Mouse (Mus musculus) neural tube, embryonic 14.5 days (tissue): Measurements from ENCODE around the gene Naxd. TPM values are rescaled to one million over a fixed set of nuclear protein-coding genes. Genes with fewer than 3 reads are reported as not detected.

Experiments
- ATAC-seq: fragments of 200-750 bp; cut with Nextera tagmentation; 2 replicates; pipeline ENCODE4 v1.8.0; 2017; ENCODE audit warnings: low read depth, mild to moderate bottlenecking, moderate TSS enrichment, moderate library complexity
- H3K27ac ChIP-seq: fragments of 300-500 bp; sonication (generic); 2 replicates; pipeline ENCODE4 v1.5.1; 2014; ENCODE audit warnings: low read depth, mild to moderate bottlenecking, control low read depth, low read length, moderate library complexity, mixed read lengths
- H3K27me3 ChIP-seq: fragments of 300-500 bp; sonication (generic); 2 replicates; pipeline ENCODE4 v1.6.1; 2014; ENCODE audit warnings: low read length; ENCODE audit not compliant: control insufficient read depth, insufficient read depth
- H3K36me3 ChIP-seq: fragments of 300-500 bp; sonication (generic); 2 replicates; pipeline ENCODE4 v1.6.1; 2014; ENCODE audit warnings: low read length, mixed read lengths; ENCODE audit not compliant: control insufficient read depth, insufficient read depth
- H3K4me1 ChIP-seq: fragments of 300-500 bp; sonication (generic); 2 replicates; pipeline ENCODE4 v1.6.1; 2014; ENCODE audit warnings: low read length; ENCODE audit not compliant: control insufficient read depth, insufficient read depth
- H3K4me2 ChIP-seq: fragments of 300-500 bp; sonication (generic); 2 replicates; pipeline ENCODE4 v1.6.1; 2014; ENCODE audit warnings: mild to moderate bottlenecking, low read depth, low read length, control low read depth
- H3K4me3 ChIP-seq: fragments of 300-500 bp; sonication (generic); 2 replicates; pipeline ENCODE4 v1.5.1; 2014; ENCODE audit warnings: low read depth, low read length, control low read depth, mixed read lengths
- H3K9ac ChIP-seq: fragments of 300-500 bp; sonication (generic); replicated peaks from 2 replicates; pipeline ENCODE4 v1.6.1; 2014; ENCODE audit warnings: low read depth, mild to moderate bottlenecking, control low read depth, low read length, mixed read lengths
- H3K9me3 ChIP-seq: fragments of 300-500 bp; sonication (generic); 2 replicates; pipeline ENCODE4 v1.6.1; 2016; ENCODE audit warnings: low read length; ENCODE audit not compliant: control insufficient read depth
- WGBS: fragments of 180-500 bp; shearing (Covaris S2); extraction: QIAGEN DNeasy Blood & Tissue Kit; methylation state at CpG from one replicate; pipeline ENCODE4 v1.1.7; 2014; 5-methylcytosine and 5-hydroxymethylcytosine counted together
- polyA plus RNA-seq: library from polyadenylated mRNA; unstranded; fragments of >200 nt; fragmentation: Nextera tagmentation; extraction: Ambion mirVana; gene quantifications from 2 replicates; pipeline ENCODE4 v1.2.1, GENCODE M21; 2014

The Naxd gene
- polyA plus RNA-seq, result 142 and 150 TPM in 2 replicates

DNA sequence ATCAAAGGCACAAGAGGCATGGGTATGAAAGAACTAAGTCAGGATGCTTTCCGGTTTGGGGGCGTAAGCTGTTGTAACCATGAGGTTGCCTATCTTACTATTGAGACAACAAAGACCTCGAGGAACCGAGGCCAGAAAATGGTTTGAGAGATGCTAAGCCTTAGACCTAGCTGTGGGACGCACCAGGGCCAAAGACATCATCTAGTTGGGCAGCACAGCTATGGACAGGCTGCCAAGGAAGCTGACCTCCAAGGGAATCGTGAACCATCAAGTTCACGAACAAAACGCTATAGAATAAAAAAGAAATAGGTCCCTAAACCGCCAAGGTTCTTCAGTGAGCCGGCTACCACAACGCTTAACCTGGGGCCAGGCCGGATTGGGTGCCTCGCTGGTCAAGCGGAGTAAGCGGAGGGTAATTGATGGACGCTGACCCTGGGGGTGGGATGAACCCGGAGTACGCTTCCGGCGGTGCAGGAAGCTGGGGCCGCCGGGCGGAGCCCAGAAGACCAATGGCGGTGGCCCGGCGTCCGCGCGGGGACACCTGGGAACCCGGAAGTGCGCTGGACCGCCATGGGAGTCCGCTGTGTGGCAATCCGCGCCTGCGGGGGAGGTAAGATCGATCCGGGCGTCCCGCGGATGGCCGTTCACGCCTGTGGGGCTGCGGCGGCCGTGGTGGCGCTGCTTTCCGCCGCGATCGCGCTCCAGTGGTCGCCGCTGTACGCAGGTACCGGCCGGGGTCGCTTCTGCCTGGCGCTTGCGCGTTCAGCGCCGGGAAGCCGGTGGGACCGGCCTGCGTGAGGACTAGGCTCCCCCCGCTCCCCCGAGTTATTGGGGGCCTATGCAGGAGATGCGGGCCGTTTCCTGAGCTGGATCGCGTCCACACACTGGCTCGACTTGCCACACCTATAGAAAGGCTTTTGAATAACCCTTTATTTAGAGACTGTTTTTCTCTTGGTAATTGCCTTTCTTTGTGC lies at the start of gene Naxd:
TSS of gene Naxd (plus strand) at position 490 of the 974 bp plus-strand sequence.
- peaks cover 5% of the 10 kb centered on the region for H3K4me1 ChIP-seq
- no peaks in the 10 kb centered on the region for H3K9me3 ChIP-seq
- H3K4me3 ChIP-seq, result peak within 1 kb of the TSS; percentile 84
- peak within 1 kb of the TSS; percentile 63 for H3K4me2 ChIP-seq
- H3K9ac ChIP-seq, result peak within 1 kb of the TSS; percentile 84
- peak; percentile 98 for ATAC-seq
- H3K27me3 ChIP-seq, result no peaks in the 10 kb centered on the region
- WGBS, result 4% methylated on average over 72 of the region's 73 CpGs
- peak within 1 kb of the TSS; percentile 88 for H3K27ac ChIP-seq
- H3K36me3 ChIP-seq, result no peaks in the 10 kb centered on the region

GRCm38 (mm10) chr8:11447910-11448570 lies 49.3 kb upstream of the Naxd start:
- Histone ChIP-seq H3K9ac (no peak overlapping the region), H3K9me3 (no peaks in the 10 kb centered on the region), H3K27ac (no peak overlapping the region), H3K4me1 (no peaks in the 10 kb centered on the region), H3K4me3 (no peak overlapping the region), H3K4me2 (no peak overlapping the region), H3K36me3 (no peaks in the 10 kb centered on the region), H3K27me3 (no peaks in the 10 kb centered on the region)
- ATAC-seq, result no peak
- 95% methylated on average over 23 of the region's 23 CpGs for WGBS

DNA sequence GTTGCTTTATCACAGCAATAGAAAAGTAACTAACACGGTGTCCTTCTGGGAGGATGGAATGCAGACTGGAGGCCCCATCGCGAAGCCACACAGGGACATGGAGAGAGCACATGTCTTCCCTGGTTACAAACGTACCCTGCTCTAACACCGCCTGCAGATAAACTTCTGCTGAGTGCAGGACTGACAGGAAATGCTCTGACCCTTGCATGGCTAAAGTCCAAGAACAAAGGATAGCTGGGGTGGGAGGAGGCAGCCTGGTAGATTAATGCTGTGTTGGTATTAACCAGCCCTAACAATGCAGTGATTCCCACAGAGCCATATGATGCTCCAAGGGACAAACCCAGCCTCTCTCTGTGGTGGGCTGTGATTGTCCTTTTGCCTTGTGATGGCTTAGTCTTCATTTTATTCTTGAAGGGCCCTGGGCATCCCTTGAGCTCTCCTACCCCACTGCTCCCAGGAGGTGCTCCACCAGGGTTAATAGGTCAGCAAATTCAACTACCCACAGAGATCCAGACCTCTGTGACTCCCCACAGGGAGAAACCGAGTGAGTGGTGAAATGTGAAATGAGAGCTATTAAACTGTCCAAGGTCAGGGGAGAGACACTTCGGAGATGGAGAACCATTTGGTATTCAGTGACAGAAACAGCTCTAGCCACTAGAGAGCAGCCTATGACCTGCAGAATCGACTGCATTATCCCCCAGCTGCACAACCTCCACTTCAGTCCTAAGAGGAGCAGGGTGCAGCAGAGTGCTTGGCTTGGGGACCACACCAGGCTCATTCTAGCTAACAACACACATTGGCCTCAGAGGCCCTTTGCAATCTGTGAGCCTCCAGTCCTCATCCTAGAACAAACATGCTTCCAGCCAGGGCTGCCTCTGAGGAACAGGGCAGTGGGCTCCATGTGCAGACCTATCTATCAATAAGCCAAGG lies 46.9 kb upstream of the Naxd start:
- Histone ChIP-seq H3K9me3 (no peaks in the 10 kb centered on the region), H3K27ac (no peak overlapping the region), H3K9ac (no peak overlapping the region), H3K4me3 (no peak overlapping the region), H3K4me2 (no peak overlapping the region), H3K36me3 (no peaks in the 10 kb centered on the region), H3K27me3 (no peaks in the 10 kb centered on the region), H3K4me1 (no peaks in the 10 kb centered on the region)
- 30% methylated on average over 8 of the region's 8 CpGs for WGBS
- ATAC-seq, result peak; percentile 51; the same call in 1 of the 2 replicates

DNA sequence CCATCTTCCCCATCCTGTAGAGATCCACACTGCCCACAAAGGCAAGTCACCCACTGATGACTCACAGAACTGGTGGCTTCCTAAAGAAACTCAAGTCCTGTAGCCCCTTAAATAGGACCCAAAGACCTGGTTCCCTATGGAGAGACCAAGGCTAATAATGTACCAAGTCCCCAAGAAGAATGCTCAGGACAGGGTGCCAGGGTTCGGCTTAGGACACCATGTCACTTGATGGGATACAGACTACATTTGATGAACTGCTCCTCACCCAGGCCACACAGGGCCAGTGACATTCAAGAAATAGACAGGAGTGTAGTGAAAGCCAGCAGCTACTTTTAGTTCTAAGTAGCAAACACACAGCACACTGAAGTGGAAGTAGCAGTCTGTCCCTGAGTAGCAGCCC lies 45.2 kb upstream of the Naxd start:
- Histone ChIP-seq H3K27ac (no peak overlapping the region), H3K27me3 (no peaks in the 10 kb centered on the region), H3K9ac (no peak overlapping the region), H3K4me3 (no peak overlapping the region), H3K9me3 (no peaks in the 10 kb centered on the region), H3K4me2 (no peak overlapping the region), H3K36me3 (no peaks in the 10 kb centered on the region), H3K4me1 (no peaks in the 10 kb centered on the region)
- 95% methylated on average over 1 of the region's 1 CpGs for WGBS
- no peak for ATAC-seq

DNA sequence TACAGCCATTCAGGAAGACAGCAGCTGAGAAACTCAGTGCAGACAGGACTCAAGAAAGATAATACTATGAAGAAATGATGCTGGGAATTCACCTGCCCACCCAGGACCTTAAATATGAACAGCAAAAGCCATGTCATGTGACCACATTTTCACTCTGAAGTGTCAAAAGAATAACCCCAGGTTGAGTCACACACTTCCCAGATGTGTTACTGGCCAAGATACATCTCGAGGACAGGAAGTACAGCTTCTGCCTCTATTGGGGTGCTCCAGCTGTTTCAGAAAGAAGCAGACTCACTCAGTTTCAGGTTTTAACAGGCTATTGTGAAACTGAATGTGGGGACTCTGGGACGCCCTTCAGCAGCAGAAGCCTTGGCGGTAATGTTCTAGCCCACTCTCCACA lies 44.7 kb upstream of the Naxd start:
- WGBS, result 87% methylated on average over 3 of the region's 3 CpGs
- no peak overlapping the region for H3K4me3 ChIP-seq
- H3K36me3 ChIP-seq, result no peaks in the 10 kb centered on the region
- ATAC-seq, result no peak
- no peak overlapping the region for H3K9ac ChIP-seq
- H3K27me3 ChIP-seq, result no peaks in the 10 kb centered on the region
- H3K27ac ChIP-seq, result no peak overlapping the region
- H3K4me1 ChIP-seq, result no peaks in the 10 kb centered on the region
- no peaks in the 10 kb centered on the region for H3K9me3 ChIP-seq
- H3K4me2 ChIP-seq, result no peak overlapping the region

- ATAC-seq, result no peak
These were observed 44.3 kb upstream of the Naxd start for GRCm38 (mm10) chr8:11452974-11453373.

GRCm38 (mm10) chr8:11454228-11454627 lies 43.1 kb upstream of the Naxd start:
- 40% methylated on average over 12 of the region's 12 CpGs for WGBS
- Histone ChIP-seq H3K4me3 (no peak overlapping the region), H3K4me1 (no peaks in the 10 kb centered on the region), H3K27me3 (no peaks in the 10 kb centered on the region), H3K9me3 (no peaks in the 10 kb centered on the region), H3K4me2 (no peak overlapping the region), H3K27ac (no peak overlapping the region), H3K36me3 (no peaks in the 10 kb centered on the region), H3K9ac (no peak overlapping the region)
- no peak for ATAC-seq

More at GRCm38 (mm10) chr8:11452974-11453373, 44.3 kb upstream of the Naxd start:
- no peak overlapping the region for H3K9ac ChIP-seq
- H3K9me3 ChIP-seq, result no peaks in the 10 kb centered on the region
- H3K27ac ChIP-seq, result no peak overlapping the region
- H3K36me3 ChIP-seq, result no peaks in the 10 kb centered on the region
- H3K4me3 ChIP-seq, result no peak overlapping the region
- H3K27me3 ChIP-seq, result no peaks in the 10 kb centered on the region
- no peaks in the 10 kb centered on the region for H3K4me1 ChIP-seq
- no peak overlapping the region for H3K4me2 ChIP-seq
- WGBS, result 42% methylated on average over 4 of the region's 4 CpGs

- H3K4me2 ChIP-seq, result no peak overlapping the region
- H3K4me3 ChIP-seq, result no peak overlapping the region
- no peaks in the 10 kb centered on the region for H3K4me1 ChIP-seq
- 79% methylated on average over 3 of the region's 3 CpGs for WGBS
- H3K27me3 ChIP-seq, result no peaks in the 10 kb centered on the region
- no peak for ATAC-seq
- H3K36me3 ChIP-seq, result no peaks in the 10 kb centered on the region
- H3K9me3 ChIP-seq, result no peaks in the 10 kb centered on the region
- H3K27ac ChIP-seq, result no peak overlapping the region
- no peak overlapping the region for H3K9ac ChIP-seq
These were observed 40.0 kb upstream of the Naxd start for GRCm38 (mm10) chr8:11457278-11457677.
